ENCODE assay signal across 8 mouse cellular contexts in the genomic region with DNA sequence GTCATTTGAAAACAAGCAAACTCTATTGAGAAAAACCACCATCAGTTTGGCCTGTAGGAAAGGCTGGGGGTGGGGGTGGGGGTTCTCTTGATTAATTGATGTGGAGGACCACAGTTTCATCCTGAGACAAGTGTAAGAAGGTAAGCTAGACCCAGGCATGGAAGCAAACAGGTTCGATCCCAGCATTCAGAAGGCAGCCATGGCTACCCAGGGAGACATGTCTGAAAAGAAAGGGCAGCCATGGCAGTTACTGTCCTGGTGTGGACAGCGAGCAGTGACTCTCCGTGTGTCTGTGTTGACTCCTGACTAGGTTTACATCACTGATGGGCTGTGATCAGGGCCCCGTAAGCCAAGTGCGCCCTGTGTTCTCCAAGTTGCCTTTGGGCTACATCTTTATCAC. TPM values are rescaled to one million over a fixed set of nuclear protein-coding genes. Genes with fewer than 3 reads are reported as not detected.
DNase-seq lines count a peak whose midpoint lies in the region; ATAC-seq and TF ChIP-seq lines count a peak whose summit lies in the region.
"Had no signal": no experiment of that assay in that cellular context is flagged by ENCODE, and none has a peak within 500 bp of the region (broad histone marks: within the 10 kb centered on the region; RNA-seq: fewer than 3 reads in every experiment).

A gene (minus strand): TSS at position 101 of the 400 bp plus-strand sequence.

- no peak within 1 kb of the TSS for H3K27ac ChIP-seq in stomach, embryonic 15.5 days
- no peak within 1 kb of the TSS for H3K27ac ChIP-seq in stomach, postnatal 0 days (replicated peaks)
- no peak within 1 kb of the TSS for H3K27ac ChIP-seq in forebrain, postnatal 0 days (ENCODE audit: low read depth, low read length)
- H3K27ac ChIP-seq in neural tube, embryonic 15.5 days (replicated peaks): no peak within 1 kb of the TSS
- H3K27ac ChIP-seq: kidney, postnatal 0 days had no signal

- no peaks in the 10 kb centered on the region for H3K9me3 ChIP-seq in stomach, embryonic 15.5 days
- H3K9me3 ChIP-seq in stomach, postnatal 0 days (ENCODE audit: control insufficient read depth, low read length): no peaks in the 10 kb centered on the region
- H3K9me3 ChIP-seq in forebrain, postnatal 0 days (ENCODE audit: low read length): no peaks in the 10 kb centered on the region
- no peaks in the 10 kb centered on the region for H3K9me3 ChIP-seq in neural tube, embryonic 15.5 days (replicated peaks)

- ATAC-seq in stomach, embryonic 15.5 days (ENCODE audit: insufficient read depth, low FRiP score, low read depth): no peak
- no peak for ATAC-seq in stomach, postnatal 0 days (ENCODE audit: low FRiP score, low TSS enrichment)
- no peak for ATAC-seq in forebrain, postnatal 0 days
- no peak for ATAC-seq in neural tube, embryonic 15.5 days (ENCODE audit: low FRiP score)

- TF ChIP-seq CTCF in stomach, postnatal 0 days (IDR thresholded peaks at IDR 0.05; ENCODE audit: low read depth): no peak
- no peak for TF ChIP-seq CTCF in forebrain, postnatal 0 days (IDR thresholded peaks at IDR 0.05; ENCODE audit: low read depth)

- no peak for DNase-seq in stomach, postnatal 0 days (ENCODE audit: low spot score)
- DNase-seq in forebrain, postnatal 0 days: no peak
- DNase-seq in left cerebral cortex, postnatal 36 days (ENCODE audit: low spot score in 2 of 2): no peak
- no peak for DNase-seq in cerebellum, postnatal 4 days (ENCODE audit: low spot score in 2 of 2)
- DNase-seq in adrenal gland, postnatal 14 days: no peak

- WGBS in stomach, embryonic 15.5 days: 70% methylated on average over 5 of the region's 5 CpGs
- WGBS in stomach, postnatal 0 days: 75% methylated on average over 5 of the region's 5 CpGs
- 84% methylated on average over 5 of the region's 5 CpGs for WGBS in forebrain, postnatal 0 days
- 76% methylated on average over 5 of the region's 5 CpGs for WGBS in neural tube, embryonic 15.5 days

- H3K9ac ChIP-seq in stomach, embryonic 15.5 days: no peak within 1 kb of the TSS
- H3K9ac ChIP-seq in stomach, postnatal 0 days (ENCODE audit: low read length): no peak within 1 kb of the TSS
- no peak within 1 kb of the TSS for H3K9ac ChIP-seq in forebrain, postnatal 0 days
- no peak within 1 kb of the TSS for H3K9ac ChIP-seq in neural tube, embryonic 15.5 days (replicated peaks)

- intact Hi-C loops in left cerebral cortex, postnatal 36 days (cut with DNase I): loop anchor here (2.0 to 5.0 kb wide), 3 partner anchors 309 to 489 kb away; no protein-coding TSS in a partner anchor

- no peaks in the 10 kb centered on the region for H3K36me3 ChIP-seq in stomach, embryonic 15.5 days
- no peaks in the 10 kb centered on the region for H3K36me3 ChIP-seq in stomach, postnatal 0 days (ENCODE audit: control insufficient read depth, insufficient read depth, low read length)
- H3K36me3 ChIP-seq in forebrain, postnatal 0 days (ENCODE audit: insufficient read depth): no peaks in the 10 kb centered on the region
- H3K36me3 ChIP-seq in neural tube, embryonic 15.5 days: no peaks in the 10 kb centered on the region

- no peak within 1 kb of the TSS for H3K4me3 ChIP-seq in stomach, embryonic 15.5 days (replicated peaks)
- H3K4me3 ChIP-seq in stomach, postnatal 0 days (ENCODE audit: low read depth, low read length): no peak within 1 kb of the TSS
- no peak within 1 kb of the TSS for H3K4me3 ChIP-seq in forebrain, postnatal 0 days (ENCODE audit: low read depth, low read length)
- peak within 1 kb of the TSS; percentile 18; the same call in 1 of the 2 replicates for H3K4me3 ChIP-seq in neural tube, embryonic 15.5 days (replicated peaks)

- H3K4me1 ChIP-seq in stomach, embryonic 15.5 days: peaks cover 3% of the 10 kb centered on the region; the same call in 1 of the 2 replicates
- no peaks in the 10 kb centered on the region for H3K4me1 ChIP-seq in stomach, postnatal 0 days (replicated peaks; ENCODE audit: control insufficient read depth, insufficient read depth)
- H3K4me1 ChIP-seq in forebrain, postnatal 0 days (ENCODE audit: insufficient read depth): no peaks in the 10 kb centered on the region
- peaks cover 14% of the 10 kb centered on the region for H3K4me1 ChIP-seq in neural tube, embryonic 15.5 days

- no peak for TF ChIP-seq EP300 in stomach, postnatal 0 days (optimal IDR thresholded peaks at IDR 0.05)

- peaks cover 39% of the 10 kb centered on the region for H3K27me3 ChIP-seq in stomach, embryonic 15.5 days (replicated peaks)
- peaks cover 5% of the 10 kb centered on the region; the same call in 1 of the 2 replicates for H3K27me3 ChIP-seq in stomach, postnatal 0 days (ENCODE audit: control insufficient read depth, insufficient read depth, low read length)
- H3K27me3 ChIP-seq in forebrain, postnatal 0 days (ENCODE audit: insufficient read depth, low read length): peaks cover 17% of the 10 kb centered on the region; the same call in 1 of the 2 replicates
- peaks cover 43% of the 10 kb centered on the region for H3K27me3 ChIP-seq in neural tube, embryonic 15.5 days (replicated peaks)

- peak within 1 kb of the TSS; percentile 11; the same call in 1 of the 2 replicates for H3K4me2 ChIP-seq in stomach, embryonic 15.5 days
- H3K4me2 ChIP-seq in stomach, postnatal 0 days (replicated peaks; ENCODE audit: low read depth): no peak within 1 kb of the TSS
- peak within 1 kb of the TSS; percentile 43 for H3K4me2 ChIP-seq in forebrain, postnatal 0 days (ENCODE audit: low read depth)
- H3K4me2 ChIP-seq in neural tube, embryonic 15.5 days: peak within 1 kb of the TSS; percentile 54

RNA-seq across cellular contexts. Expression of the gene that starts here (rescaled TPM):
- polyA plus RNA-seq in stomach, embryonic 15.5 days (2015; fragmentation: Nextera tagmentation; extraction: Ambion mirVana): 0.15 and 0.35 TPM in 2 replicates
- polyA plus RNA-seq in stomach, postnatal 0 days (2015; fragmentation: Nextera tagmentation; extraction: Ambion mirVana): 0.16 TPM in 2 replicates
- total RNA-seq in forebrain, postnatal 0 days (2014; rRNA removed): 13.1 and 14.5 TPM in 2 replicates
- polyA plus RNA-seq in forebrain, postnatal 0 days (2015; fragmentation: Nextera tagmentation; extraction: Ambion mirVana): 3.2 and 5.5 TPM in 2 replicates
- 10 to 100 TPM; 23.0 to 27.0 TPM for total RNA-seq in left cerebral cortex, postnatal 36 days (2021)
- polyA plus RNA-seq in neural tube, embryonic 15.5 days (2015; fragmentation: Nextera tagmentation; extraction: Ambion mirVana): 9.7 and 10.1 TPM in 2 replicates
- total RNA-seq in adrenal gland, postnatal 14 days (2021): 3.9 and 4.5 TPM in 2 replicates
